Mouse (Mus musculus) kidney, postnatal 0 days (tissue): ENCODE data around the gene Cltb. TPM values are rescaled to one million over a fixed set of nuclear protein-coding genes. Genes with fewer than 3 reads are reported as not detected.

Source experiments
- ATAC-seq: fragments of 200-750 bp; cut with Nextera tagmentation; replicated peaks from 2 replicates; pipeline ENCODE4 v1.8.0; 2017; ENCODE audit warnings: low read depth, moderate number of reproducible peaks, moderate TSS enrichment, moderate library complexity; ENCODE audit not compliant: low FRiP score
- DNase-seq: peaks from one replicate; pipeline ENCODE4 v3.0.0-alpha.2; 2016; ENCODE audit warnings: low spot score
- H3K27ac ChIP-seq: fragments of 300-500 bp; sonication (generic); 2 replicates; pipeline ENCODE4 v1.5.1; 2014; ENCODE audit warnings: mild to moderate bottlenecking
- H3K27me3 ChIP-seq: fragments of 300-500 bp; sonication (generic); 2 replicates; pipeline ENCODE4 v1.6.1; 2014; ENCODE audit warnings: low read length, mixed read lengths; ENCODE audit not compliant: insufficient read depth
- H3K36me3 ChIP-seq: fragments of 300-500 bp; sonication (generic); 2 replicates; pipeline ENCODE4 v1.6.1; 2014; ENCODE audit warnings: low read length, mixed read lengths; ENCODE audit not compliant: insufficient read depth
- H3K4me1 ChIP-seq: fragments of 300-500 bp; sonication (generic); replicated peaks from 2 replicates; pipeline ENCODE4 v1.6.1; 2014; ENCODE audit warnings: antibody characterized with exemption, low read length, mixed read lengths; ENCODE audit not compliant: insufficient read depth
- H3K4me2 ChIP-seq: fragments of 300-500 bp; sonication (generic); 2 replicates; pipeline ENCODE4 v1.6.1; 2014; ENCODE audit warnings: mild to moderate bottlenecking, low read length, moderate library complexity, mixed read lengths
- H3K4me3 ChIP-seq: fragments of 300-500 bp; sonication (generic); replicated peaks from 2 replicates; pipeline ENCODE4 v1.5.1; 2014; ENCODE audit warnings: low read depth, low read length
- H3K9ac ChIP-seq: fragments of 300-500 bp; sonication (generic); 2 replicates; pipeline ENCODE4 v1.6.1; 2014; ENCODE audit warnings: low read depth, low read length
- H3K9me3 ChIP-seq: fragments of 300-500 bp; sonication (generic); replicated peaks from 2 replicates; pipeline ENCODE4 v1.6.1; 2016; ENCODE audit warnings: low read length, inconsistent platforms, mixed read lengths
- CTCF ChIP-seq: IDR thresholded peaks from 2 replicates; pipeline ENCODE4 v1.5.1; 2016; ENCODE audit warnings: antibody characterized with exemption, low read depth, mild to moderate bottlenecking, moderate library complexity
- WGBS: fragments of 180-500 bp; shearing (Covaris S2); extraction: QIAGEN DNeasy Blood & Tissue Kit; methylation state at CpG from one replicate; pipeline ENCODE4 v1.1.7; 2014; 5-methylcytosine and 5-hydroxymethylcytosine counted together
- polyA plus RNA-seq: library from polyadenylated mRNA; unstranded; fragments of >200 nt; fragmentation: Nextera tagmentation; extraction: Ambion mirVana; gene quantifications from 2 replicates; pipeline ENCODE4 v1.2.1, GENCODE M21; 2015

Cltb gene
- polyA plus RNA-seq, 1 experiment from 2014 or later: 68.7 TPM

DNA sequence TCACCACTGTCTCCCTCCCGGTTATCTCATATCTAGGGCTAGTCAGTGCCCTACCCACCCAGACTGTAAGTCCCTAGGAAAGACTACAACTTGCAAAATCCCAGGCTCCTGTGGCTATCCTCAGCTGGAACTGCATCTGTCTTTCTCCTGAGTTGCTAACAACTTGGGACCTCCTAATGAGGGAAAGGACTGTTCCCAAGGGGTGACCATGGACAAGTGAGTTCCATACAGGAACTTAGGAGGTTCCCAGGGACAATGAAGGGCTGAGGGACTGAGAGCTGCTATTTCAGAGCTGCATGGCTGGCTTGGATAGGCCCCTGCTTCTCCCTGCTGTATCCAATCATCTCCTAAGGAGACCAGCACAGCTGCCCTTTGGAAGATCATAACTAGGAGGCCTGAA, 1.8 kb downstream of the Cltb start:
- no peaks in the 10 kb centered on the region for H3K9me3 ChIP-seq
- no peak overlapping the region for H3K27ac ChIP-seq
- H3K27me3 ChIP-seq: no peaks in the 10 kb centered on the region
- 28% methylated on average over 1 of the region's 1 CpGs for WGBS
- H3K4me2 ChIP-seq: no peak overlapping the region
- DNase-seq: no peak
- ATAC-seq: no peak
- no peak for TF ChIP-seq CTCF
- H3K4me3 ChIP-seq: no peak overlapping the region
- 0 out of 2 replicates have a peak, but pooled peaks cover 4% of the 10 kb centered on the region for H3K36me3 ChIP-seq
- H3K9ac ChIP-seq: 0 out of 2 replicates have a peak overlapping the region, but pooled peaks have one; percentile 5
- peaks cover 6% of the 10 kb centered on the region; the same call in 1 of the 2 replicates for H3K4me1 ChIP-seq

DNA sequence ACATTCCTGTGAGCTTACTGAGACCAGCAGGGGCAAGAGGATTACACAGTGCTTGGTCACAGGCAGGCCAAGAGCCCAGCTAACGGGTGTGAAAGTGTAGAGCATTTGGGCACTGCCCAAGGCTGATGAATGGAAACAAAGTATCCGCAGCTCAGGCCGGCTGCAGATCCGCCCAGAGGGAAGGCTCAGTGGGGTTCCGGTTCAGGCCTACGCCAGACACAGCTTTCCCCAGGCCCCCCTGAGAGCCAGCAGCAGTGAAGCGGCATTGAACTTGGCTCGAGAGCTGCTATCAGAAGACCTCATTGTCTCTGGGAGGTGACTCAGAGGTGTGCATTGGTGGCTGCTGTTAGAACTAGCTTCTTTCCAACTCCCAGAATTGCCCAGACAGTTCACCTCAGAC, 2.5 kb downstream of the Cltb start:
- Histone ChIP-seq H3K9me3 (no peaks in the 10 kb centered on the region), H3K27ac (no peak overlapping the region), H3K27me3 (no peaks in the 10 kb centered on the region), H3K36me3 (0 out of 2 replicates have a peak, but pooled peaks cover 7% of the 10 kb centered on the region), H3K4me1 (peaks cover 6% of the 10 kb centered on the region; the same call in 1 of the 2 replicates), H3K4me3 (no peak overlapping the region), H3K4me2 (no peak overlapping the region), H3K9ac (no peak overlapping the region)
- DNase-seq (no peak), ATAC-seq (no peak)
- 44% methylated on average over 8 of the region's 8 CpGs for WGBS
- TF ChIP-seq CTCF: no peak

- no peak for TF ChIP-seq CTCF
- Histone ChIP-seq H3K4me3 (no peak overlapping the region), H3K4me1 (peaks cover 6% of the 10 kb centered on the region; the same call in 1 of the 2 replicates), H3K36me3 (0 out of 2 replicates have a peak, but pooled peaks cover 7% of the 10 kb centered on the region), H3K9me3 (no peaks in the 10 kb centered on the region), H3K4me2 (no peak overlapping the region), H3K27ac (no peak overlapping the region), H3K27me3 (no peaks in the 10 kb centered on the region), H3K9ac (no peak overlapping the region)
- DNase-seq (no peak), ATAC-seq (no peak)
- WGBS: 85% methylated on average over 3 of the region's 3 CpGs
Observed at GRCm38 (mm10) chr13:54608002-54608401, 3.1 kb downstream of the Cltb start.

DNA sequence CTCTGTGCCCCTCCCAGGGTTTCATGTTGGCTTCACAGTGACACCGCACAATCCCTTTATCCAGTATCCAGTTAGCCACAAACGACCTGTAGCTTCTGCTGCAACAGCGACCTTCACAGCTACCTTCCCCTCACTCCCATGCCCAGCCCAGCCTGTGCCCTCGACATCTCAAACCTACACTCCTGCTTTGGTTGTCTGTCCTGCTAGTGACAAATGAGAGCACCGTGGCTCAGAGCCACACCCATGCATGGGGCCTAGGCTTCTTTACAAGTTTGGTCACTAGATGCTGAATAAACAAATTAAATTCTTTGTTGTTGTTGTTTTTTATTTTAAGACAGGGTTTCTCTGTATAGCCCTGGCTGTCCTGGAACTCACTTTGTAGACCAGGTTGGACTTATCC, 3.9 kb downstream of the Cltb start:
- Histone ChIP-seq H3K36me3 (0 out of 2 replicates have a peak, but pooled peaks cover 7% of the 10 kb centered on the region), H3K4me3 (no peak overlapping the region), H3K9me3 (no peaks in the 10 kb centered on the region), H3K27ac (no peak overlapping the region), H3K9ac (no peak overlapping the region), H3K4me1 (peaks cover 6% of the 10 kb centered on the region; the same call in 1 of the 2 replicates), H3K27me3 (no peaks in the 10 kb centered on the region), H3K4me2 (no peak overlapping the region)
- ATAC-seq (no peak), DNase-seq (no peak)
- 63% methylated on average over 5 of the region's 5 CpGs for WGBS
- TF ChIP-seq CTCF: no peak

DNA sequence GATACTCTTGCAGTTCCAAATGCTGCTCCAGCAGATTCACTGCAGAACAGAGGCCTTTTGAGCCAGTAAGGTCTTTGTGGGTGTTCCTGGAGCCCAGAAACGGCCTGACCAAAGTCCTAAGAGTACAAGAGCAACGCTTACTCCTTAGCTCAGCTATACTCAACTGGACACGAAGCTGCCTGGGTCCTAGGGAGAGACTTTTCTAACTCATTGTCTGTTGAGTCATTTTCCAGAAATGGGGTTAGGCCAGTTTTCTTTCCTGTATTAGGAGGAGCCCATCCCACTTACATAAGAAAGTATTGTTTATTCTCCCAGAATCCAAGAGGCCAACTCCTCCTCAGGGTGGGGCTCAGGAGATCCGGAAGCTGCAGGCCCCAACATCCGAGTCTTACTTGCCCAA, 5.7 kb downstream of the Cltb start:
- 79% methylated on average over 5 of the region's 5 CpGs for WGBS
- Histone ChIP-seq H3K36me3 (0 out of 2 replicates have a peak, but pooled peaks cover 7% of the 10 kb centered on the region), H3K4me2 (no peak overlapping the region), H3K27me3 (no peaks in the 10 kb centered on the region), H3K4me3 (no peak overlapping the region), H3K9ac (no peak overlapping the region), H3K9me3 (no peaks in the 10 kb centered on the region), H3K4me1 (peaks cover 6% of the 10 kb centered on the region; the same call in 1 of the 2 replicates), H3K27ac (no peak overlapping the region)
- ATAC-seq (no peak), DNase-seq (no peak)
- TF ChIP-seq CTCF: no peak

- H3K36me3 ChIP-seq: 0 out of 2 replicates have a peak, but pooled peaks cover 7% of the 10 kb centered on the region
- ATAC-seq: no peak
- WGBS: 78% methylated on average over 4 of the region's 4 CpGs
Observed at GRCm38 (mm10) chr13:54604221-54604620, 6.9 kb downstream of the Cltb start.

GRCm38 (mm10) chr13:54603501-54603900, 7.6 kb downstream of the Cltb start:
- DNase-seq (no peak), ATAC-seq (no peak)
- H3K27ac ChIP-seq: no peak overlapping the region
- no peak overlapping the region for H3K4me3 ChIP-seq
- TF ChIP-seq CTCF: 0 out of 2 replicates have a peak, but pooled peaks have one; percentile 28
- no peak overlapping the region for H3K9ac ChIP-seq
- no peaks in the 10 kb centered on the region for H3K9me3 ChIP-seq
- H3K4me2 ChIP-seq: no peak overlapping the region
- no peaks in the 10 kb centered on the region for H3K27me3 ChIP-seq
- H3K4me1 ChIP-seq: no peaks in the 10 kb centered on the region
- H3K36me3 ChIP-seq: 0 out of 2 replicates have a peak, but pooled peaks cover 7% of the 10 kb centered on the region

More at GRCm38 (mm10) chr13:54604221-54604620, 6.9 kb downstream of the Cltb start:
- Histone ChIP-seq H3K27ac (no peak overlapping the region), H3K4me3 (no peak overlapping the region), H3K27me3 (no peaks in the 10 kb centered on the region), H3K9ac (0 out of 2 replicates have a peak overlapping the region, but pooled peaks have one; percentile 8), H3K4me1 (no peaks in the 10 kb centered on the region), H3K4me2 (no peak overlapping the region), H3K9me3 (no peaks in the 10 kb centered on the region)
- DNase-seq: no peak
- TF ChIP-seq CTCF: no peak
